Mouse (Mus musculus) spleen, adult 2 months (tissue): ENCODE data around the gene Rims4. TPM values are rescaled to one million over a fixed set of nuclear protein-coding genes. Genes with fewer than 3 reads are reported as not detected.

ENCODE experiments used
- DNase-seq, 2 experiments: peaks; one replicate each; pipeline versions ENCODE4 v3.0.0 to v3.0.0-alpha.2; 2012 to 2021; ENCODE audit warnings: low spot score in 2 of 2, low read depth in 1 of 2
- H3K27ac ChIP-seq: fragments of 200-500 bp; 2 replicates; pipeline ENCODE4 v1.5.1; 2012; ENCODE audit warnings: low read length, inconsistent platforms; ENCODE audit not compliant: insufficient read depth
- H3K27me3 ChIP-seq: fragments of 200-500 bp; 2 replicates; pipeline ENCODE4 v1.6.1; 2012; ENCODE audit warnings: mild to moderate bottlenecking, moderate library complexity, low read length, inconsistent platforms; ENCODE audit not compliant: control insufficient read depth, insufficient read depth
- H3K36me3 ChIP-seq: fragments of 200-500 bp; 2 replicates; pipeline ENCODE4 v1.6.1; 2012; ENCODE audit warnings: mild to moderate bottlenecking, low read length, inconsistent platforms; ENCODE audit not compliant: control insufficient read depth, insufficient read depth
- H3K4me1 ChIP-seq: fragments of 200-500 bp; 2 replicates; pipeline ENCODE4 v1.6.1; 2011; ENCODE audit warnings: inconsistent platforms; ENCODE audit not compliant: control insufficient read depth, insufficient read depth, insufficient read length
- H3K4me3 ChIP-seq: fragments of 200-500 bp; 2 replicates; pipeline ENCODE4 v1.5.1; 2011; ENCODE audit warnings: mild to moderate bottlenecking, inconsistent platforms; ENCODE audit not compliant: insufficient read depth, insufficient read length; ENCODE audit errors: extremely low read depth
- CTCF ChIP-seq: fragments of 200-500 bp; IDR thresholded peaks from 2 replicates; pipeline ENCODE4 v1.5.1; 2011; ENCODE audit warnings: mild to moderate bottlenecking, inconsistent platforms; ENCODE audit not compliant: insufficient read depth, insufficient read length, insufficient replicate concordance; ENCODE audit errors: extremely low read depth
- POLR2A ChIP-seq: fragments of 200-500 bp; IDR thresholded peaks from 2 replicates; pipeline ENCODE4 v1.6.1; 2011; ENCODE audit warnings: low read depth, low read length, inconsistent platforms
- WGBS: fragments of 180-500 bp; shearing (Covaris S2); methylation state at CpG from one replicate; pipeline ENCODE4 v1.1.7; 2018; 5-methylcytosine and 5-hydroxymethylcytosine counted together
- polyA plus RNA-seq: library from polyadenylated mRNA; depleted of rRNA; stranded (reverse); fragments of >200 nt; gene quantifications from 2 replicates; pipeline ENCODE4 v1.2.3, GENCODE M21; 2012

Rims4 gene
- polyA plus RNA-seq, 1 experiment, result 0.09 TPM

- no peak for DNase-seq
These were observed 6.5 kb downstream of the Rims4 start for GRCm38 (mm10) chr2:163911826-163912444.

GRCm38 (mm10) chr2:163909604-163910003 lies 8.9 kb downstream of the Rims4 start:
- TF ChIP-seq CTCF (no peak), POLR2A (no peak)
- H3K4me3 ChIP-seq, result no peak overlapping the region
- H3K27me3 ChIP-seq, result peaks cover 2% of the 10 kb centered on the region; the same call in 1 of the 2 replicates
- H3K4me1 ChIP-seq, result no peaks in the 10 kb centered on the region
- 85% methylated on average over 7 of the region's 7 CpGs for WGBS
- no peak overlapping the region for H3K27ac ChIP-seq
- DNase-seq, result no peak
- no peaks in the 10 kb centered on the region for H3K36me3 ChIP-seq

More at GRCm38 (mm10) chr2:163911826-163912444, 6.5 kb downstream of the Rims4 start:
- Histone ChIP-seq H3K4me1 (no peaks in the 10 kb centered on the region), H3K27ac (no peak overlapping the region), H3K27me3 (peaks cover 2% of the 10 kb centered on the region; the same call in 1 of the 2 replicates), H3K36me3 (no peaks in the 10 kb centered on the region), H3K4me3 (no peak overlapping the region)
- 79% methylated on average over 14 of the region's 14 CpGs for WGBS
- no peak for TF ChIP-seq CTCF
- no peak for TF ChIP-seq POLR2A

GRCm38 (mm10) chr2:163907131-163907530 lies 11.4 kb downstream of the Rims4 start:
- Histone ChIP-seq H3K27ac (no peak overlapping the region), H3K4me1 (no peaks in the 10 kb centered on the region), H3K4me3 (no peak overlapping the region), H3K27me3 (no peaks in the 10 kb centered on the region), H3K36me3 (no peaks in the 10 kb centered on the region)
- no peak for TF ChIP-seq CTCF
- no peak for TF ChIP-seq POLR2A
- DNase-seq, result no peak
- 69% methylated on average over 5 of the region's 5 CpGs for WGBS

GRCm38 (mm10) chr2:163904323-163904722 lies 14.2 kb downstream of the Rims4 start:
- no peaks in the 10 kb centered on the region for H3K4me1 ChIP-seq
- no peak overlapping the region for H3K4me3 ChIP-seq
- no peak overlapping the region for H3K27ac ChIP-seq
- no peaks in the 10 kb centered on the region for H3K36me3 ChIP-seq
- no peaks in the 10 kb centered on the region for H3K27me3 ChIP-seq
- 75% methylated on average over 4 of the region's 4 CpGs for WGBS
- DNase-seq, result no peak
- TF ChIP-seq CTCF (no peak), POLR2A (no peak)

DNA sequence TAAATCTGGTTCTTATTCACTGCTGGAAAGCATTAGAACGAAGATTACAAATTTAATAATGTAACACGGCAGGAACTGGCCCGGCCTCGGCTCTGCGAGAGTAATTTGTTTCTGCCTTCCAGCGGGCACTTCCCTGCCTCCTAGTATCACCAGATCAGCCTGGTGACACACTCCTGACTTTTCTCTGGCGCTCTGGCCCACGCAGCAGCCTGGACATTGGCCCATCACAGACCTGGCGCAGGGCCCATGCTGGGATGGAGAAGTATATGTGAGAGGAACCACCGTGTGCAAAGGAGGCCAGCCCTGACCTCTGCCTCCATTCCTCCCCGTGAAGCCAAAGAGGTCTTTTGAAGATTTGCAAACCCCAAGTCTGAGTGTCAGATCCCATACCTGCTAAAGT lies 15.0 kb downstream of the Rims4 start:
- Histone ChIP-seq H3K27me3 (no peaks in the 10 kb centered on the region), H3K4me1 (no peaks in the 10 kb centered on the region), H3K4me3 (no peak overlapping the region), H3K36me3 (no peaks in the 10 kb centered on the region), H3K27ac (no peak overlapping the region)
- TF ChIP-seq POLR2A (no peak), CTCF (no peak)
- 77% methylated on average over 11 of the region's 11 CpGs for WGBS
- DNase-seq, result no peak

DNA sequence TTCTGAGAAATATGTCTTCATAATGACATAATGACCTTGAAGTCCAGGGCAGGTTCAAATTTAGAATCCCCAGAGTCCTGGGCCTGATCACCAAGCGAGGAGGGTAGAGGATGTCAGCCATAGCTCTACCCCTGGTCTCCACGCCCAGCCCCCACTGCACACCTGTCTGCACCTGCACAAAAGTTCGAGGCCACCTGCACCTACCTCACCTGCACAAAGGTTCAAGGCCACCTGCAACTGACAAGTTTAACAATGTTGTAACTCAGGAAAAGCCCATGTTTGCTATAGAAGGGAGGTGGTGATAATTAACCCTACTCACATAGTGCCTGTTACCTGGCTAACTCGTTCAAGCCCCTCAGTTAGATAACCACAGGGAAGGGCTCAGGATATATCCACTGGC lies 16.0 kb downstream of the Rims4 start:
- no peak overlapping the region for H3K4me3 ChIP-seq
- TF ChIP-seq POLR2A, result no peak
- no peak for TF ChIP-seq CTCF
- no peaks in the 10 kb centered on the region for H3K4me1 ChIP-seq
- H3K36me3 ChIP-seq, result no peaks in the 10 kb centered on the region
- 77% methylated on average over 4 of the region's 4 CpGs for WGBS
- no peak for DNase-seq
- H3K27ac ChIP-seq, result no peak overlapping the region
- H3K27me3 ChIP-seq, result no peaks in the 10 kb centered on the region

GRCm38 (mm10) chr2:163901043-163901442 lies 17.4 kb downstream of the Rims4 start:
- no peak for DNase-seq
- 92% methylated on average over 7 of the region's 7 CpGs for WGBS
- no peaks in the 10 kb centered on the region for H3K36me3 ChIP-seq
- H3K27me3 ChIP-seq, result no peaks in the 10 kb centered on the region
- no peak overlapping the region for H3K27ac ChIP-seq
- TF ChIP-seq POLR2A, result no peak
- TF ChIP-seq CTCF, result no peak
- H3K4me1 ChIP-seq, result no peaks in the 10 kb centered on the region
- H3K4me3 ChIP-seq, result no peak overlapping the region

GRCm38 (mm10) chr2:163899910-163900411 lies 18.5 kb downstream of the Rims4 start:
- Histone ChIP-seq H3K27ac (no peak overlapping the region), H3K27me3 (no peaks in the 10 kb centered on the region), H3K4me1 (no peaks in the 10 kb centered on the region), H3K4me3 (no peak overlapping the region), H3K36me3 (no peaks in the 10 kb centered on the region)
- no peak for TF ChIP-seq POLR2A
- TF ChIP-seq CTCF, result no peak
- 19% methylated on average over 14 of the region's 14 CpGs for WGBS
- no peak for DNase-seq
